Mouse (Mus musculus): ENCODE data around the gene Fam189a1. TPM values are rescaled to one million over a fixed set of nuclear protein-coding genes. Genes with fewer than 3 reads are reported as not detected.

Fam189a1 gene
- total RNA-seq, 2 experiments from 2014 or later, result 0.09 to 0.14 TPM

DNA sequence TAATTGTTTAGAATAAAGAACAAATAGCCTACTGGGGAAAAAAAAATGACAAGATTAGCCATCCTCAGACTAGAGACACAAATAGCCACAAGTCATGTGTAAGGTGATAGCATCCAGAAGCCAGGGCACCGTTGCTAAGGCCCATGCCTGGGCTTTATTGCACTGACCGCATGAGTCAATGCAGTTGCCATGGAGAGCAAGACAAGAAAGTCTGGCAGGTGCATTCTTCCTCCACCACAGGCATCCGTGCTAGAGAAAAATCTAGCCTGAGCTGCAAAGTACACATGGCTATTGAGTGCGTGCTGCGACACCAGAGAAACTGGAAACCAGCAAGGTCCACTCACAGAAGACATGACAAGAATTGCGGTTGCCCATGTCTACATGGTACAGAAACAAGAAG, 347.5 kb downstream of the Fam189a1 start:
- DNase-seq, result no peak

DNA sequence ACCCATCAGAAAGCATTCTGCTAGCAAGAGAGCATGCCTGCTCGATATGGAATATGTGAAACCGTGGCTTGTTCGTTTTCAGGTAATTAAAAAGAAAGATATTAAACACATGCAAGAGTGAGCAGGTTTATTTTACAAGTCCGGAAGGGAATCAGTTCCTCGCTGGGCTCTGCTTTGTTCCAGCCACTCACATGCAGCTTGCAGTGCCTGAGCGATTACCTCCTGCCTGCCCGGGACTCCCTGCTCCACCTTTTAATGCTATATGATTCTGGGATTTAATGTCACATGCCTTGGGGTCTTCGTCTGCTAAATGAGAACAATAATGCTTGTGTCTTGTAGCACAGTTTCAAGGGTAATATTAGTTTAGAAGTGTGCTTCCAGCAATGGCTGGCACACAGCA, 351.3 kb downstream of the Fam189a1 start:
- DNase-seq, result no peak

- DNase-seq, result no peak
These were observed 360.8 kb downstream of the Fam189a1 start for GRCm38 (mm10) chr7:64795554-64795953.

DNA sequence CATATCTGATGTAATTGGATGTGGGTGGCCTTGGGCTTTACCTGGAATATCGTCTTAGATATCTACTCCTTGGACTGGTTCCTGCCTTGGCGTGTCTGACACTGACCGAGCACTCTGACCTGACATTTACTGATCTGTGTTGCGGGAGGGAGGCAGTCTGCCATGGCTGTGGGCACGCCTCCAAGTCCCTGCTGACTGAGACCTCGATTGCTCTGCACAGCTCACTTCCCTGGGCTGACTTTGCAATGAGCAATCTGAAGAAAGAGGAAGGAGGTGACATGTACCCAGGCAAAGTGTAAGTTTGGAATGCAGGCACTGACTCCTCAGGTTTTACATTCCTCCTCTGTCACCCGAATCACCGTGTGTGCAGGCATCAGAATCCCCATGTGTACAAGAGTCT, 364.3 kb downstream of the Fam189a1 start:
- DNase-seq, result peak; percentile 59

DNA sequence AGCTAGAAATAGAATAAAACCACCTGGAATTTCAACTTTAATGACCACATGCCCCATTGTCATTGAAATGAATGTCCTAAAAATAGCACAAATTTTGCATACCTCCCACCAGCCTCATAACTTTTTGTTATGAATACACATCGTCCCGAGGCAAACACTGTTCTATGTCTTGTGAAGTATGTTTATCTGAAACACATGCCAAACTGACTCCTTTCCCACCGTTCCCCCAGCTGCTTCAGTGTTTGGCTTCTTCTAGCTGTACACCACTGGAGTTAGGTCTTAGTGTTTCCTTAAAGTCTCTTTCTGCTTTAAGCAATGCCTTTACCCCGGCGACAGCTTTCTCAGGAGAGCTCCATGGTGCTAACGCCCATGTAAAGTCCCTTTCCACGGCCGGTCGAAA, 365.2 kb downstream of the Fam189a1 start:
- no peak for DNase-seq

DNA sequence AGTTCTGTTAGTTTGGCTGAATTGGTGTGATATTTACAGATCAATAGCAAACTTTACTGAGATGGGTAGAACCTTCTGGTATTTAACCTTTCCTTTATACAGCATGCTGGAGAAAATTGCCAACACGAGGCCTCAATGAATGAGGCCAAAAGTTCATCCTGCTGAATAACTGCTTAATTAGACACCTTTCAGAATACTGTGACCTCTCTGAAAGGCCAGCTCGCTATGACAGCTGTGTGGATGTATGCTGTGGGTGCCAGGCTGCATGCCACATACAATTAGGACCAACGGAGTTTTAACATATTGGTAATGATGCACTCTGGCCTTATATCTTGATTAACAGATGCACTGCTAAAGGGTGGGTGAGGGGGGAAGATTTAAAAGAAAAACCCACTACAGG, 371.3 kb downstream of the Fam189a1 start:
- no peak for DNase-seq

- DNase-seq, result no peak
These were observed 376.9 kb downstream of the Fam189a1 start for GRCm38 (mm10) chr7:64779501-64779900.

- no peak for DNase-seq
These were observed 379.5 kb downstream of the Fam189a1 start for GRCm38 (mm10) chr7:64776708-64777489.

GRCm38 (mm10) chr7:64773465-64773864, 382.9 kb downstream of the Fam189a1 start:
- DNase-seq, result no peak

- no peak for DNase-seq
These were observed 385.5 kb downstream of the Fam189a1 start for GRCm38 (mm10) chr7:64770779-64771390.

- no peak for DNase-seq
These were observed 386.6 kb downstream of the Fam189a1 start for GRCm38 (mm10) chr7:64769768-64770167.

- no peak for DNase-seq
These were observed 390.8 kb downstream of the Fam189a1 start for GRCm38 (mm10) chr7:64765595-64765994.

GRCm38 (mm10) chr7:64755141-64755540, 401.2 kb downstream of the Fam189a1 start:
- DNase-seq, result no peak

DNA sequence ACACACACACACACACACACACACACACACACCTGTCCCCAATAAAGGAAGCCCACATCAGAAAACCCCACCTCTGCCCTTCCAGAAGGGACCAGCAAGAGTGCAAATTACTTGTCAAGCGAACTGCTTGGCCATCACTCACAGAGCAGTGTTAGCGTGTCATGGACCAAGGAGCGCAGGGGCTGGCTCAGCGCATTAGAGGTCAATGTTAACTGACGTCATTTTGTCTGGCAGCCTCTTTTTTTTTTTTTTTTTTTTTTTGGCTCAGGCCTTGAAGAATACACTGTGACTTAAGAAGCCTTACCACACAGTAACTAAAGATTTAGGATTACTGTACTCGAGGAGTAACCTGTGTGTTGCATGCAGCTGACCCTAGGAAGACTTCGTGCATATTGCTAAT, 402.2 kb downstream of the Fam189a1 start:
- DNase-seq, result no peak

- DNase-seq, result no peak
These were observed 402.7 kb downstream of the Fam189a1 start for GRCm38 (mm10) chr7:64753678-64754077.

DNA sequence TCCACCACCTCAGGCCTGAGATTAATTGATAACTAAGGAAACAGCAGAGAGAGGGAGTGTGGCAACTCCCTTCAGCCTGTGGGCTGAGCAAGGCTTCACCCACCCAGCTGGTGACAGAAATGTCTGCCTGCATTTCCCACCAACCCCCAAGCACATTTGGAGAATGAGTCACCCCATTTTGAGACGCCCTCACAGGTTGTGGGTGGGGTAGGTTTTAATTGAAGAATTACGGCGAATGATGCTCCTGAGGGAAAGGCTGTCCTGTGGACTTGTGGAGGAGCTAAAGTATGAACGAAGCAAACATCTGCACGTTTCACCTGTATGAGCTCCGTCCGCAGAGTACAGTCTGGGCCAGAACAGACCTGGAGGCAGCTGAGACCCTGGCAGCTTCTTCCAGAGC, 404.2 kb downstream of the Fam189a1 start:
- no peak for DNase-seq

DNA sequence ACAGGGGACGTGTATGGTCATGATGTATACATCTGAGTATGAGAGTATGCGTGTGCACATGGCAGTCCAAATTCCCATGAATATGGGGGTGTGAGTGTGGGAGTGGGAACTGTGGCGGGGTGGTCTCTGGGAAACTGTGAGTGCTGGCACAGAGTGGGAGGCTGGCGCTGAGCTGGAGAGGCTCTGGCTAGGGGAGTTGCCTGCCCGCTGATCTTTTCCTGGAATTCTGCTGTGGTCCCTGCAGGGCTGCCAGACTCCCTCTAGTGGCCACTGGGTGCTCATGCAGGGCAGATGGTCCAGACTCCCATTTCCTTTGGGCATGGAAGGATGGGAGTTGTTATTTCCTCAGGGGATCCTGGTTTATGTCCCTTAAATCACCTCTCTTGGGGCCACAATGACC, 404.9 kb downstream of the Fam189a1 start:
- peak; percentile 70 for DNase-seq

GRCm38 (mm10) chr7:64743610-64744009, 412.8 kb downstream of the Fam189a1 start:
- DNase-seq, result no peak

DNA sequence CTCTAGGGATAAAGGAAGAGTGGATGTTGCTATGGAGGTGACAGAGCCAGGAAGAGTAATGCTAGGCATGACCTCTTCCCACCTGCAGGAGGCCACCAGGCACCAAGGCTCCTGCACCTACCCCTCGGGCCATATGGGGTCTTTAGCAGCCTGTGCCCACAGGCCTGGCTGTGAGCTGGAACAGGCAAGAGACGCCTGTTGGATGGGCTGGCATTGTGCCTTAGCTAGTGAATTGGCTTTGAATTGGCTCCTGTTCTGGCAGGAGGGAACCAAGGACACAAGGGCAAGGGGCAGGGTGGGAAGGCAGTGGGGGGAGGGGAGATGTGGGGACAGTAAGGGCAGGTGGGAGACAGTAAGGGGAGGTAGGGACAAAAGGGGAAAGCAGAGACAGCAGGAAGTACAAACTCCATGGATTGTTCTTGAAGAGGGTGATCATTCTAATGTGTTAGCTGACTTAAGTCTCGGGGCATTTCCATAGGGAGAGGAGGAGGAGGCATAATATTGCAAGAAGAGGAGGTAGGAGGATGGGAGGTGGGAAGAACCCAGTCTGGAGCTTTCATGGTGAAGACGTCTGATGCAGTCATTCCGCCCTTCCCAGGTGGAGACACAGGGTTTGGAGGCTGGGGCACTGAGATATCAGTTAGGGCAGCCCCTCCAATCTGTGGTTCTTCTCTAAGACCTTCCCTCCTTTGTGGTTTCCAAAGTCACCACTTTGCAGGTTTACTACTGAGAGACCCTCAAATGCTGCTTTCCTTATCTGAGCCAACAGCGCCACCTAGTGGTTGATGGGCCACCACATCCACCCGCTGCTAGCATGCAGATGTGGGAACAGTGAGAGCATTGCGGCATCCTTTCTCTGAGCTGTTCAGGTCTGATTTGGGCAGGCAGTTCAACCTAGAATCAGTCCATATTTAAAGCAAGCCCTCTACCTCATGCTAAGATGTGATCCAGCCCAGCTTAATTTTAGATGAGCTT, 414.8 kb downstream of the Fam189a1 start:
- peak; percentile 83 for DNase-seq

DNA sequence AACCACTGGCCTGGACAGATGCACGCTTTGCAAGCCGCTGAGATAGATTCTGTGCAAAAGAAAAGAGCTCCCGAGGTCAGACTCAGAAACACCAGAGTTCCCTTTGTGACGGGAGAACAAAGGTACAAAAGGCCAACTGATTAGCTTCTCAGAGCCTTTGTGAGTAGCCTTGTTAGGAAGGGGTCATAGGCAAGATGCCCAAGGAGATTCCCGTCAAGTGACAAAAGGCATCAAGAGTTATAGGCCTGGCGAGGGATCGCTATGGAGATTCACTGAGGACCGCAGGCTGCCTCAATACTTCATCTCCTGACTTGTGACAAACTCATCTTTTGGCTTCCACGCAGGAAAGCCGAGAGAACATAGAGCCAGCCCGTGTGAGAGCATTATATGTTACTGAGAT, 417.2 kb downstream of the Fam189a1 start:
- DNase-seq, result no peak

GRCm38 (mm10) chr7:64729785-64730184, 426.6 kb downstream of the Fam189a1 start:
- peak; percentile 57 for DNase-seq

- no peak for DNase-seq
These were observed 427.6 kb downstream of the Fam189a1 start for GRCm38 (mm10) chr7:64728816-64729215.

DNA sequence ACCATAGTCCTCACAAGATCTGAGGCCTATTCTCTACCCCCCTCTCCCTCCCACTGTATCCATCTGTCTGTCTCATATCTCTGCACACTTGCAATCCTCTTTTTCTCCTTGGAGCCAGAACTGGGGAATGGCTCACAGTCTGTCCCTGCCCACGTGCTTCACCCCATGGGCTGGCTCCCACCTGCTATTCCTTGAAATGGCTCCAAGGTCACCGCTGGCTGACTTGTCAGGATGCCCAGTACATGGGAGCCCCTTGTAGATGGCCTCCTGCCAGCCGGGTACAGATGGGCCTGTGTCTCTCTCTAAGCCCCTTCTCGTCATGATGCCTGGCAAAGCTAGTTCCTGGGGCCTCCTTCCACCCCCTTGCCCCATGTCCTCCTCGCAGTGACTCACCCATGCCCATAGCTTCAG, 428.2 kb downstream of the Fam189a1 start:
- DNase-seq, result peak; percentile 16
